Mouse (Mus musculus): ENCODE data around the gene Vars2. TPM values are rescaled to one million over a fixed set of nuclear protein-coding genes. Genes with fewer than 3 reads are reported as not detected.

The Vars2 gene
- polyA plus RNA-seq, 2 experiments, result 14.8 to 35.4 TPM

- no peak overlapping the region for H3K4me2 ChIP-seq (replicated peaks; ENCODE audit: low read depth, low read length, severe bottlenecking)
- 62% methylated on average over 9 of the region's 9 CpGs for WGBS
- H3K9ac ChIP-seq (ENCODE audit: low read depth, low read length, severe bottlenecking), result no peak overlapping the region
- peaks cover 93% of the 10 kb centered on the region for H3K36me3 ChIP-seq (ENCODE audit: control insufficient read depth, insufficient read depth, low read length)
- H3K4me3 ChIP-seq (replicated peaks; ENCODE audit: low read length), result no peak overlapping the region
- no peaks in the 10 kb centered on the region for H3K27me3 ChIP-seq (ENCODE audit: control insufficient read depth, insufficient read depth, low read length)
- H3K4me1 ChIP-seq (ENCODE audit: control insufficient read depth, insufficient read depth, low read length), result no peaks in the 10 kb centered on the region
- H3K27ac ChIP-seq (replicated peaks; ENCODE audit: low read depth, low read length), result no peak overlapping the region
- H3K9me3 ChIP-seq (ENCODE audit: control insufficient read depth, low read length), result no peaks in the 10 kb centered on the region
- TF ChIP-seq POLR2A (IDR thresholded peaks at IDR 0.05; ENCODE audit: borderline replicate concordance, extremely low read depth, insufficient read depth, insufficient read length), result no peak
- DNase-seq (ENCODE audit: low spot score) (no peak), ATAC-seq (ENCODE audit: low FRiP score, low read depth) (no peak)
These were observed 17.7 kb upstream of the Vars2 start for GRCm38 (mm10) chr17:35685061-35685460.

GRCm38 (mm10) chr17:35681986-35682385 is 14.6 kb upstream of the Vars2 start:
- Histone ChIP-seq H3K9me3 (ENCODE audit: control insufficient read depth, low read length) (no peaks in the 10 kb centered on the region), H3K4me2 (replicated peaks; ENCODE audit: low read depth, low read length, severe bottlenecking) (no peak overlapping the region), H3K36me3 (ENCODE audit: control insufficient read depth, insufficient read depth, low read length) (peaks cover 64% of the 10 kb centered on the region), H3K27ac (replicated peaks; ENCODE audit: low read depth, low read length) (no peak overlapping the region), H3K4me1 (ENCODE audit: control insufficient read depth, insufficient read depth, low read length) (no peaks in the 10 kb centered on the region), H3K4me3 (replicated peaks; ENCODE audit: low read length) (no peak overlapping the region), H3K9ac (ENCODE audit: low read depth, low read length, severe bottlenecking) (no peak overlapping the region), H3K27me3 (ENCODE audit: control insufficient read depth, insufficient read depth, low read length) (no peaks in the 10 kb centered on the region)
- 79% methylated on average over 13 of the region's 13 CpGs for WGBS
- ATAC-seq (ENCODE audit: low FRiP score, low read depth), result no peak
- no peak for DNase-seq (ENCODE audit: low spot score)
- TF ChIP-seq POLR2A (IDR thresholded peaks at IDR 0.05; ENCODE audit: borderline replicate concordance, extremely low read depth, insufficient read depth, insufficient read length), result no peak

GRCm38 (mm10) chr17:35680591-35680990 is 13.2 kb upstream of the Vars2 start:
- no peaks in the 10 kb centered on the region for H3K4me1 ChIP-seq (ENCODE audit: control insufficient read depth, insufficient read depth, low read length)
- H3K36me3 ChIP-seq (ENCODE audit: control insufficient read depth, insufficient read depth, low read length), result peaks cover 50% of the 10 kb centered on the region
- DNase-seq (ENCODE audit: low spot score) (no peak), ATAC-seq (ENCODE audit: low FRiP score, low read depth) (no peak)
- no peak for TF ChIP-seq POLR2A (IDR thresholded peaks at IDR 0.05; ENCODE audit: borderline replicate concordance, extremely low read depth, insufficient read depth, insufficient read length)
- no peak overlapping the region for H3K27ac ChIP-seq (replicated peaks; ENCODE audit: low read depth, low read length)
- no peak overlapping the region for H3K9ac ChIP-seq (ENCODE audit: low read depth, low read length, severe bottlenecking)
- WGBS, result 38% methylated on average over 6 of the region's 6 CpGs
- H3K27me3 ChIP-seq (ENCODE audit: control insufficient read depth, insufficient read depth, low read length), result no peaks in the 10 kb centered on the region
- no peak overlapping the region for H3K4me2 ChIP-seq (replicated peaks; ENCODE audit: low read depth, low read length, severe bottlenecking)
- H3K4me3 ChIP-seq (replicated peaks; ENCODE audit: low read length), result no peak overlapping the region
- H3K9me3 ChIP-seq (ENCODE audit: control insufficient read depth, low read length), result no peaks in the 10 kb centered on the region

- H3K9ac ChIP-seq (ENCODE audit: low read depth, low read length, severe bottlenecking), result peak within 1 kb of the TSS; percentile 75
These were observed 6.1 kb upstream of the Vars2 start, which contains the start of gene Gtf2h4 for GRCm38 (mm10) chr17:35673416-35674035. Gene Gtf2h4, minus strand, starts transcription at chr17:35673739.

GRCm38 (mm10) chr17:35672527-35672926 is 5.1 kb upstream of the Vars2 start:
- Histone ChIP-seq H3K4me3 (replicated peaks; ENCODE audit: low read length) (no peak overlapping the region), H3K4me1 (ENCODE audit: control insufficient read depth, insufficient read depth, low read length) (no peaks in the 10 kb centered on the region), H3K9me3 (ENCODE audit: control insufficient read depth, low read length) (no peaks in the 10 kb centered on the region), H3K36me3 (ENCODE audit: control insufficient read depth, insufficient read depth, low read length) (peaks cover 8% of the 10 kb centered on the region; the same call in 1 of the 2 replicates), H3K9ac (ENCODE audit: low read depth, low read length, severe bottlenecking) (no peak overlapping the region), H3K27me3 (ENCODE audit: control insufficient read depth, insufficient read depth, low read length) (no peaks in the 10 kb centered on the region), H3K27ac (replicated peaks; ENCODE audit: low read depth, low read length) (no peak overlapping the region), H3K4me2 (replicated peaks; ENCODE audit: low read depth, low read length, severe bottlenecking) (peak overlapping the region; percentile 73; the same call in 1 of the 2 replicates)
- WGBS, result 86% methylated on average over 6 of the region's 6 CpGs
- ATAC-seq (ENCODE audit: low FRiP score, low read depth) (no peak), DNase-seq (ENCODE audit: low spot score) (no peak)
- TF ChIP-seq POLR2A (IDR thresholded peaks at IDR 0.05; ENCODE audit: borderline replicate concordance, extremely low read depth, insufficient read depth, insufficient read length), result no peak

More at GRCm38 (mm10) chr17:35673416-35674035, 6.1 kb upstream of the Vars2 start, which contains the start of gene Gtf2h4:
- peak within 1 kb of the TSS; percentile 73 for H3K4me2 ChIP-seq (replicated peaks; ENCODE audit: low read depth, low read length, severe bottlenecking)
- H3K4me1 ChIP-seq (ENCODE audit: control insufficient read depth, insufficient read depth, low read length), result no peaks in the 10 kb centered on the region
- ATAC-seq (ENCODE audit: low FRiP score, low read depth), result peak; percentile 96
- no peak for TF ChIP-seq POLR2A (IDR thresholded peaks at IDR 0.05; ENCODE audit: borderline replicate concordance, extremely low read depth, insufficient read depth, insufficient read length)
- H3K4me3 ChIP-seq (replicated peaks; ENCODE audit: low read length), result peak within 1 kb of the TSS; percentile 65
- H3K9me3 ChIP-seq (ENCODE audit: control insufficient read depth, low read length), result no peaks in the 10 kb centered on the region
- no peak within 1 kb of the TSS for H3K27ac ChIP-seq (replicated peaks; ENCODE audit: low read depth, low read length)
- 2% methylated on average over 23 of the region's 23 CpGs for WGBS
- no peaks in the 10 kb centered on the region for H3K27me3 ChIP-seq (ENCODE audit: control insufficient read depth, insufficient read depth, low read length)
- peak; percentile 99 for DNase-seq (ENCODE audit: low spot score)
- H3K36me3 ChIP-seq (ENCODE audit: control insufficient read depth, insufficient read depth, low read length), result peaks cover 8% of the 10 kb centered on the region; the same call in 1 of the 2 replicates
